Mouse (Mus musculus) lung, adult 2 months (tissue): ENCODE data around the gene Pbx4. TPM values are rescaled to one million over a fixed set of nuclear protein-coding genes. Genes with fewer than 3 reads are reported as not detected.

Experiments used
- DNase-seq: peaks from one replicate; pipeline ENCODE4 v3.0.0; 2022
- H3K4me1 ChIP-seq: fragments of 200-500 bp; 2 replicates; pipeline ENCODE4 v1.6.1; 2011; ENCODE audit warnings: low read length; ENCODE audit not compliant: control insufficient read depth, insufficient read depth
- H3K4me3 ChIP-seq: fragments of 200-500 bp; replicated peaks from 2 replicates; pipeline ENCODE3; 2011; ENCODE audit warnings: low read depth, mild to moderate bottlenecking, control low read depth, low read length; ENCODE audit errors: extremely low read depth
- CTCF ChIP-seq: fragments of 200-500 bp; IDR thresholded peaks from 2 replicates; pipeline ENCODE4 v1.5.1; 2011; ENCODE audit warnings: mild to moderate bottlenecking, low read length, control low read depth; ENCODE audit not compliant: insufficient read depth
- POLR2A ChIP-seq: fragments of 200-500 bp; IDR thresholded peaks from 2 replicates; pipeline ENCODE4 v1.6.1; 2011; ENCODE audit warnings: low read depth, mild to moderate bottlenecking, control low read depth, low read length, borderline replicate concordance; ENCODE audit errors: extremely low read depth
- WGBS: fragments of 180-500 bp; shearing (Covaris S2); methylation state at CpG from one replicate; pipeline ENCODE4 v1.1.7; 2018; 5-methylcytosine and 5-hydroxymethylcytosine counted together
- polyA plus RNA-seq: library from polyadenylated mRNA; depleted of rRNA; stranded (reverse); fragments of >200 nt; gene quantifications from 2 replicates; pipeline ENCODE4 v1.2.3, GENCODE M21; 2012

Gene Pbx4
- polyA plus RNA-seq, 1 experiment, result 5.5 TPM

GRCm38 (mm10) chr8:69867696-69868326 lies 35.5 kb downstream of the Pbx4 start:
- WGBS, result 66% methylated on average over 5 of the region's 5 CpGs
- DNase-seq, result no peak
- TF ChIP-seq CTCF, result no peak
- TF ChIP-seq POLR2A, result no peak
- Histone ChIP-seq H3K4me3 (no peak overlapping the region), H3K4me1 (no peaks in the 10 kb centered on the region)

- DNase-seq, result no peak
- Histone ChIP-seq H3K4me1 (no peaks in the 10 kb centered on the region), H3K4me3 (no peak overlapping the region)
- TF ChIP-seq POLR2A (no peak), CTCF (no peak)
- WGBS, result 80% methylated on average over 11 of the region's 11 CpGs
Measured at GRCm38 (mm10) chr8:69870003-69870765, 37.9 kb downstream of the Pbx4 start.

GRCm38 (mm10) chr8:69870907-69871306 lies 38.6 kb downstream of the Pbx4 start:
- Histone ChIP-seq H3K4me1 (no peaks in the 10 kb centered on the region), H3K4me3 (no peak overlapping the region)
- 86% methylated on average over 6 of the region's 6 CpGs for WGBS
- no peak for DNase-seq
- TF ChIP-seq CTCF, result no peak
- no peak for TF ChIP-seq POLR2A

GRCm38 (mm10) chr8:69874155-69874554 lies 41.9 kb downstream of the Pbx4 start:
- WGBS, result 8% methylated on average over 9 of the region's 9 CpGs
- TF ChIP-seq POLR2A (no peak), CTCF (peak; percentile 86)
- no peak overlapping the region for H3K4me3 ChIP-seq
- H3K4me1 ChIP-seq, result no peaks in the 10 kb centered on the region
- peak; percentile 75 for DNase-seq

GRCm38 (mm10) chr8:69874654-69875053 lies 42.4 kb downstream of the Pbx4 start:
- no peak overlapping the region for H3K4me3 ChIP-seq
- no peak for DNase-seq
- H3K4me1 ChIP-seq, result no peaks in the 10 kb centered on the region
- 72% methylated on average over 13 of the region's 13 CpGs for WGBS
- TF ChIP-seq CTCF (no peak), POLR2A (no peak)

- Histone ChIP-seq H3K4me3 (no peak overlapping the region), H3K4me1 (no peaks in the 10 kb centered on the region)
- TF ChIP-seq CTCF, result no peak
- TF ChIP-seq POLR2A, result no peak
- no peak for DNase-seq
- WGBS, result 41% methylated on average over 10 of the region's 10 CpGs
Measured at GRCm38 (mm10) chr8:69876097-69876496, 43.8 kb downstream of the Pbx4 start.

GRCm38 (mm10) chr8:69876967-69877366 lies 44.7 kb downstream of the Pbx4 start:
- 74% methylated on average over 10 of the region's 10 CpGs for WGBS
- TF ChIP-seq POLR2A (no peak), CTCF (no peak)
- DNase-seq, result no peak
- H3K4me3 ChIP-seq, result no peak overlapping the region
- H3K4me1 ChIP-seq, result peaks cover 3% of the 10 kb centered on the region

GRCm38 (mm10) chr8:69877396-69877795 lies 45.1 kb downstream of the Pbx4 start:
- DNase-seq, result no peak
- no peak overlapping the region for H3K4me3 ChIP-seq
- no peak for TF ChIP-seq POLR2A
- 78% methylated on average over 4 of the region's 4 CpGs for WGBS
- peaks cover 6% of the 10 kb centered on the region for H3K4me1 ChIP-seq

- 56% methylated on average over 3 of the region's 3 CpGs for WGBS
- peaks cover 6% of the 10 kb centered on the region for H3K4me1 ChIP-seq
- TF ChIP-seq POLR2A, result no peak
- TF ChIP-seq CTCF, result no peak
- DNase-seq, result no peak
- no peak overlapping the region for H3K4me3 ChIP-seq
Measured at GRCm38 (mm10) chr8:69877992-69878391, 45.7 kb downstream of the Pbx4 start.

GRCm38 (mm10) chr8:69879678-69880077 lies 47.4 kb downstream of the Pbx4 start:
- no peak for DNase-seq
- no peak overlapping the region for H3K4me3 ChIP-seq
- peaks cover 6% of the 10 kb centered on the region for H3K4me1 ChIP-seq
- TF ChIP-seq CTCF (no peak), POLR2A (no peak)
- WGBS, result 63% methylated on average over 8 of the region's 8 CpGs
